Mouse (Mus musculus): ENCODE measurements around the gene Slc17a7. TPM values are rescaled to one million over a fixed set of nuclear protein-coding genes. Genes with fewer than 3 reads are reported as not detected.

The Slc17a7 gene
- polyA plus RNA-seq, 1 experiment: 0.09 TPM

DNA sequence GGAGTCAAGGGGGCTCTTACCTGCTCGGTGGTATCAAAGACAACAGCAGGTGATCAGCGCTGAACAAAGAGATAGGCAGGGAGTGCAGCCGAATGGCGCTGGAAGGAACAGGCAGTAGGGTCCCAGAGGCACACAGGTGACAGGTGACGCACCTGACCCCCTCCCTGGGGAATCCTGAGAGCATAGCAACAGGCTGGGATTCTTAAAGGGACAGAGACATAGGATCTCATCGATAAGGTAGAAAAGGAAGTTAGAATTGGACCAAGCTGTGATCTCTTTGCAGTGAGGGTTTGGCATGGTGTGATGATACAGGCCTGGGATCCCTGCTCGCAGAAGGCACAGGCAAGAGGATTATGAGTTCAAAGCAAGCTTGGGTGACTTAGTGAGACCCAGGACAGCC lies 15.7 kb downstream of the Slc17a7 start, which contains the start of gene Gfy:
Gfy (minus strand) TSS at position 101 of the 400 bp plus-strand sequence.
- no peak for TF ChIP-seq GATA1 (IDR thresholded peaks at IDR 0.05; ENCODE audit: low read length)

DNA sequence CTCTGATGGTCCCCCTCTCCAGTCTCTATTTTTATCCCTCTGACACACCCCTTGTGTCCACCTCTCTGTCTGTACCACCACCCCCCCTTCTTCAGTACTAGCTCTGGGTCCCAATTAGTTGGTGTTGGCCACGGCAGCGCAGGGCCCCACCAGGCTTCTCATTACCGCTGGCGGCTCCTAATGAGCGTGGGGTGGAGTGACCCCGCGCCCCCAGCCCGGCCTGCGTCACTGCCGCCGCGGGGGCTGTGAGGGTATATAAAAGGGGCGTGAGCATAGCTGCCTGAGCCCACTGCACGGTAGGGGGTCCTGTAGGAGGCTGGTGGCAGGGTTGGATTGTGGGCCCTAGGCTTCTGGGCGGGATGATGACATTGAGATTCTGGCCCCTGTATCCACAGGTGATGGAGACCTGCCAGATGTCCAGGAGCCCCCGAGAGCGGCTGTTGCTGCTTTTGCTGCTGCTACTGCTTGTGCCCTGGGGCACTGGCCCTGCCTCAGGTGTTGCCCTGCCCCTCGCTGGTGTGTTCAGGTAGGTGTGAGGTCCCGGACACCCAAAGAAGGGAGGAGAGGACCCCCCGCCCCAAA lies 17.2 kb downstream of the Slc17a7 start, which contains the start of gene Pth2:
Pth2 (plus strand) TSS at position 100 of the 582 bp plus-strand sequence.
- no peak for TF ChIP-seq GATA1 (IDR thresholded peaks at IDR 0.05; ENCODE audit: low read length)

DNA sequence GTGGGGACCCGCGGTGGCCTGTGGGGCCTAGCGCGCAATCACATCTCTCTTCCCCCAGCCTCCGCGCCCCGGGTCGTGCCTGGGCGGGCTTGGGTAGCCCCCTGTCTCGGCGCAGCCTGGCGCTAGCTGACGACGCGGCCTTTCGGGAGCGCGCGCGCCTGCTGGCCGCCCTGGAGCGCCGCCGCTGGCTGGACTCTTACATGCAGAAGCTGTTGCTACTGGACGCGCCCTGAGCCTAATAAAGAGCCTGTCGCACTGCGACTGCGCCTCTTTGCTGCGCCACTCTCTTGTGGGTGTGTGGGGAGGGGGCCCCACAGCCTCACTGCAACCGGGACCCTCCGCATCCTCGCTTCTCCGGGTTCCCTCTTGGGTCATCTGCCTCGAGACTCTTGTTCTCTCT lies 17.8 kb downstream of the Slc17a7 start:
- no peak for TF ChIP-seq GATA1 (IDR thresholded peaks at IDR 0.05; ENCODE audit: low read length)

DNA sequence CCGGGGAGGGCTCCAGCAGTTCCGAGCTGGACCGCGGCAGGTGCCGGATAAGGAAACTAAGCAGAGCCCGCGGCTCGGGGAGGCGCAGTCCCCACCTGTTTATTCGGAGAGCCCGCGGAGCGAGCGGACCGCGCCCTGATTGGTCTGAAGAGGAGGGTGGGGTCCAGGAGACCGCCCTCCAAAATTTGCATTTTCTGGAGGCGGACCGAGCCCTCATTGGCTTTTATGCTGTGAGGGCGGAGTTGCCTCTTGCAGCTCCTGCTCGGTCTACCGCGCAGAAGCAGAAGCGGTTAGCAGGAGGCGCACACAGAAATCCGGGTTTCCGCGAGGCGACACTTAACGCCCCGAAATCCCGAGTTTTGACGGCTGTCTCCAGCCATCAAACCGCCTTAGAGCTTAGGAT lies 18.5 kb downstream of the Slc17a7 start:
- TF ChIP-seq GATA1 (IDR thresholded peaks at IDR 0.05; ENCODE audit: low read length): no peak

DNA sequence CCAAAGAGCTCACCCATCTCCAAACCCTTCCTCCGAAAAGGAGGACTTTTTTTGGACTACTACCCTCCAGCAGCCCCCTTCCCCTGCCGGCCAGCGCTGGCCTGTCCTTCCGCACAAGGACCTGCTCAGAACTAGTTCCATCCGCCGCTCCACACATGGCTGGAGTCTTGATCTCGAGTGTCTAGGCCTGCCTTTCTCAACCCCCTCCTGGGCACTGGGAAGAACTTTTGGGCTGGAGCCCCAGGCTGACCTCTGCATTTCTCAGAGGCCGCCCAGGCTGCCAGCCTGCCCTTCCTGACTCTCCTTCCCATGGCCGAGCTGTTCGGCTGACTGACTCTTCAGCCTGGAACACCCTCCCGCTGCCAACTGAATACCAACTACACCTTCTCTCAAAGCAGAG lies 18.9 kb downstream of the Slc17a7 start:
- TF ChIP-seq GATA1 (IDR thresholded peaks at IDR 0.05; ENCODE audit: low read length): no peak

DNA sequence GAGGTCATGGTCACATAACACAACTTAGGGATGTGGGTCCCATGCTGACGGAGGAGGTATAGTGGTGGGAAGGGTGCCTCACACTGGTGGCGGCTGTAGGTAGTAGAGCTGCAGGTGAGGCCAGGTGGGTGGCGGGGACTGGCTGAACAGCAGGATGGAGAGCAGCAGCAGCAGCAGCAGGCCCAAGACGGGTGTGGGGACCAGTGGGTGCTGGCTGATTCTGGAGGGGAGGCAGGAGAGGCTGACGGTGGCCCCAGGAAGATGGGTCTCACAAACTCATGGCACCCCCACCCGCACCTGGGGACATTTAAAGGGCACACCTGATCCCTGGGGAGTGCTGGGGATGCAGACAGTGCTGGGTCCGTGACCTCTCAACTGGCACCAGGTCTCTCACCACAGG lies 19.9 kb downstream of the Slc17a7 start:
- TF ChIP-seq GATA1 (IDR thresholded peaks at IDR 0.05; ENCODE audit: low read length): no peak

DNA sequence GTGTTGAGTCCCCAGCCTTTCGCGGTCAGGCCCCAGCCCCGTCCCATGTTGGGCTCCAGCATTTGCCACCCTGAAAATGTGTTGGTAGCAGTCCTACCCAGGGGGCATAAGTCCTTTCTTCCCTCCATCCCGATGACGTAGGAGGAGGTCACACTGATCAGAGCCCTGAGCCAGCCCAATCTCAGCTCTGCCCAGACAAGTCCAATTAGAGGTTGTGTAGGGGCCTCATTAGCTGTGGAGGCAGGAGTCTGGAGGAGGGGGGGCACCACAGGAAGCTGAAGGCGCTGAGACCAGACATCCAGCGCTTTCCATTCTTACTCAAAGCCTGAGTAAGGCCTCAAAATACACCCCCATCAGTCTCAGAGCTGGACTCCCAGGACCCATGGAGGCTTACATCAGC lies 22.2 kb downstream of the Slc17a7 start:
- no peak for TF ChIP-seq GATA1 (IDR thresholded peaks at IDR 0.05; ENCODE audit: low read length)

DNA sequence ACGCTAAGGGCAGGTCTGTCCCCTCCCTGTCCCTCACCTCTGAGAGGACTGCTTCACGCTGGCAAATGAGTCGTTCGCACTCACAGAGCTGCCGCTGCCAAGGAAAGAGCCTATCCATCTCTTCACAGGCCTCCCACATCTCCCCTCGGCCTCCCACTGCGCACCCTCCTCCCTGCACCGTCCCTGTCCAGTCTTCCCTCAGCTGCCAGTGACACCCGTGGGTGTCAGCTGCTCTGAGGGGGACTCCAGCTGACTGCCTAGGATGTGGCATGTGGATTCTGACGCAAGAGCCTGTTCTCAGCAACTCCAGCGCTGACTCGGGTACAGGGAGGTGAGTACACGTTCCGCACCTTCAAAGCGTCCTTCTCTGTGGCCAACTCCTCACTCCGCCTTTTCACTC lies 25.9 kb downstream of the Slc17a7 start:
- no peak for TF ChIP-seq GATA1 (IDR thresholded peaks at IDR 0.05; ENCODE audit: low read length)

DNA sequence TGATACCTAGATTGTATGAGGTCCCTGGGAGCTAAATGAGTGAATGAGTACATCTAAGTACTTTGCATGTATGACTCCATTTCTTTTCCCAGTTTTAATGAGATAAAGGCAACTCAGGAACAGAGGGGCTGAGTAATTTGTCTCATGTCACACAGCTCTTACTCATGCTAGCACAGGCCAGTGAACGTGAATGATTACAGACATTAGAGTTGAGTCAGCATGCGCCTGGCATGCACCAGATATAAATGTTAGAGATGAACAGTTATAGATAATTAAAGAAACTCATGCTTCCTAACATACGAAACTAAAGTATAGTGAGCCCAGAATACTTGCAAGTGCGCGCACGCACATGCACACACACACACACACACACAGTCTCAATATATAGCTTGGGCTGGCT lies 26.4 kb downstream of the Slc17a7 start:
- no peak for TF ChIP-seq GATA1 (IDR thresholded peaks at IDR 0.05; ENCODE audit: low read length)

DNA sequence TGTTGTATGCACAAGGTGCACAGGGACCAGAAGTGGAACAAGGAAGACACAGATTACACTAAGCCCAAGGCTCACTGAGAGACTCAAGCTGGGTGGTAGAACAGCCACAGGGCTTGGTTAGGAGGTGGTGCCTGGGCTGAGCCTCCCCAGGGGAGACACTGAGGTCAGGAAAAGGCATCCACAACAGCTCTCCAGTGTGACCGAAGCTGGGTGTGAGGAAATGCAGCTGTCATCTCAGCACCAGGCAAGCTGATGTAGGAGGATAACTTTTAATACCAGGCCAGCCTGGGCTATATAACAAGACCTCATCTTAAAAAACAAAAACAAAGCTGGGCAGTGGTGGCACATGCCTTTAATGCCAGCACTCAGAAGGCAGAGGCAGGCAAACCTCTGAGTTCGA lies 27.4 kb downstream of the Slc17a7 start:
- TF ChIP-seq GATA1 (IDR thresholded peaks at IDR 0.05; ENCODE audit: low read length): no peak

DNA sequence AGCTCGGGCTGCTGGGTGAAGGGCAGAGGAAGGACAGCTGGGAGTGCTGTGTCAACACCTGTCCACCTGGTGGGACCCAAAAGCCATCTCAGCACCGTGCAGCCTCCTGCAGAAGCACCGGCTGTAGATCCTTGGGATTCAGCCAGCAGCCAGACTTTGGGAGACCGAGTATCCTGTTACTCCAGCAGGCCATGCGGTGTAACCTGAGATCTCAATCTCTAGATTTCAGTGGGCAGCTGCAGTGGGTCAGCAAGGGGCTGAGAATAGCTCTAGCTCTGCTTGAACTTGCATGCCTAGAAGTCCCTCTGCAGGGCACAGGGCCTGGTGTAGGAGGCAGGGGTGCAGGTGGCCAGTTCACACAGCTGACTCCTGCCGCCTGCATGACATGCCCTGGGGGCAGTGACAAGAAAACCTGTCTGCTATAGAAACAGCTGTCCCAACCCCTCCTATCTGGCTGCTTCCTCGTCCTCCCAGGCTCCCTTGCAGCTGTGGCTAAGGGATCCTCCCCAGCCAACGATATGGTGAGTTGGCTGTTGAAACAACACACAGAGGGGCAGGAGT lies 28.1 kb downstream of the Slc17a7 start:
- no peak for TF ChIP-seq GATA1 (IDR thresholded peaks at IDR 0.05; ENCODE audit: low read length)

DNA sequence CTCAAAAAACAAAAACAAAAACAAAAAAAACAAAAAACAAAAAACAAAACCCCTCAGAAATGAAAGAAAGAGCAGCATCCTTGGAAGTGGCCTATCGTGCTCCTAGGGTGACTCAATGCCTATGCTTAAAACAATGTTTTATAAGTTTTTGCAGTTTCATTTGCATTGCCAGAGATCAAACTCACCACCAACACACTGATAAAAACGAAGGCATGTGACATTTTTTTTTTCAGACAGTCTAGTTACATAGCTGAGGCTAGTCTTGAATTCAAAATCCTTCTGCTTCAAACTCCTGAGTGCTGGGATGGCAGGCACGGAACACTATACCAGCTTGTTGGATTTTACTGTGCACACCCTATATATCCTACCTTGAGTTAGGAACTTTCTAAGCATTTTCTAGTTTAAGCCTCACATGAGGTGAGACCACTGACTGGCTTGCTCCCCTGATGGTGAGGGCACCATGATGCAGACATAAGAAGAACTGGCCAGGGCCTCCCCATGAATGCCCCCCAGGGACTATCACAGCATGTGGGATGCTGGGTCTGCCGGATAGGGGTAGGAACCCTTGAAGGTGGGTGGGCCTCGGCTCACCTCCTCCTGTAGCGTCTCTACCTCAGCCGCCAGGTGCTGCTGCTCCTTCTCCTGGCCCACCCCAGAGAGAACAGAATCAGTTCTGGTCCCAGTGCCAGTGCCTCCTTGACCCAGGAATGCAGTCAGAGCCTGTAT lies 29.0 kb downstream of the Slc17a7 start:
- TF ChIP-seq GATA1 (IDR thresholded peaks at IDR 0.05; ENCODE audit: low read length): no peak

DNA sequence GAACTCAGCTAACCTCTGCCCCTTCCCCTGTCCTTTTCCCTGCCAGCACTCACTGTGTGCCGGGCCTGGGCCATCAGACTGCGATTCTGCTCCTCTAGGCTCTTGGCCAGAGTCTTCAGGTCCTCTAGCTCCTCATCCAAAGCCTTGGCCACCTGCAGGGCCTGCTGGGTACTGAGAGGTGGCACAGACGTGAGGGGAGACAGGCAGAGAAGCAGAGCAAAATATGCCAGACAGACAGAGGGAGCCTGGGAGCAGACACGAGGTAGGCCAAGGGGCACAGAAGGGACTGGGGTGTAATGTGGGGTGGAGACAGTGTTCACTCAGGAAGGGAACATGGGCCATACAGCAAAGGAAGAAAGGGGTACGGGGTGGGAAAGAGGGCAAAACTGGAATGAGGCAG lies 29.7 kb downstream of the Slc17a7 start:
- no peak for TF ChIP-seq GATA1 (IDR thresholded peaks at IDR 0.05; ENCODE audit: low read length)

DNA sequence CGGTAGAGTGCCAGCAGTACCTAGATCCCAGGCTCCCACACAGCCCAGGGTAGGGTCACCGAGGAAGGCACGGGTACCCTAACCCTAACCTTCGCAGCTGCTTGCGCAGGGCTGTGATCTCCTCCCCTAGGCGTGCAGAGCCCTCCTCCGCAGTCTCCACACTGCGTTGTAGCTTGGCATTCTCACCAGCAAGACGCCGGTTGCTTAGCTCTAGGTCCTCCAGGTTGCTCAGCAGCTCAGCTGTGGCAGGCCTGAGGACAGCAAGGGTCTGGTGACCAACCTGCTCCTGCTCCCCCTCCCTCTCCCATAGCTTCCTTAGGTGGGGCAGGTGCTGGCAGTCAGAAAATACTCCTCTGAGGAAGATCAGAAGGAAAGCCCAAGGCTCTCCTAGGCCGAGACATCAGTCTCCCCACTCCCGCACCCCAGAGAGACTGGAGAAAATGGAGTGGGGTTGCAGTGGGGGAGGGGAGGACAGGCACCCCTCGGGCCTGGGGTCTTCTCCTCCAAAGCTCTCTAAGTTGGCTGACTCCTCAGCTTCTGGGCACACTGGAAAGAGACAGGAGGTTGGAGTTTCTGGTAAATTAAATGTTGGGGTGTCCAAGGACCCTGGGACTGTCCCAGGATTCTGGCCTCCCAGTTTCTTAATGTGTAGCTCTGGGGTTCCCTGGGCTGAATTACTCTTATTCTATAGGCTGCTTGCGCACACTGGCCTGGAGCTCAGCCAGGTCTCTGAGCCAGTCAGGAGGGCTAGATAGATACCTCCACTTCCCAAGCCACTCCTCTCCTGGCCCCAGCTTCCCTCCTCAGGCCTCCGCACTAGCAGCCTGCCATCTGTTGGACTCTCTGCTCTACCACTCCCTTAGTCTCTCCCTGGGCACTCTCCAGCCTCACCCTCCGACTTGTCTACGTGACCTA lies 30.4 kb downstream of the Slc17a7 start:
- TF ChIP-seq GATA1 (IDR thresholded peaks at IDR 0.05; ENCODE audit: low read length): no peak

DNA sequence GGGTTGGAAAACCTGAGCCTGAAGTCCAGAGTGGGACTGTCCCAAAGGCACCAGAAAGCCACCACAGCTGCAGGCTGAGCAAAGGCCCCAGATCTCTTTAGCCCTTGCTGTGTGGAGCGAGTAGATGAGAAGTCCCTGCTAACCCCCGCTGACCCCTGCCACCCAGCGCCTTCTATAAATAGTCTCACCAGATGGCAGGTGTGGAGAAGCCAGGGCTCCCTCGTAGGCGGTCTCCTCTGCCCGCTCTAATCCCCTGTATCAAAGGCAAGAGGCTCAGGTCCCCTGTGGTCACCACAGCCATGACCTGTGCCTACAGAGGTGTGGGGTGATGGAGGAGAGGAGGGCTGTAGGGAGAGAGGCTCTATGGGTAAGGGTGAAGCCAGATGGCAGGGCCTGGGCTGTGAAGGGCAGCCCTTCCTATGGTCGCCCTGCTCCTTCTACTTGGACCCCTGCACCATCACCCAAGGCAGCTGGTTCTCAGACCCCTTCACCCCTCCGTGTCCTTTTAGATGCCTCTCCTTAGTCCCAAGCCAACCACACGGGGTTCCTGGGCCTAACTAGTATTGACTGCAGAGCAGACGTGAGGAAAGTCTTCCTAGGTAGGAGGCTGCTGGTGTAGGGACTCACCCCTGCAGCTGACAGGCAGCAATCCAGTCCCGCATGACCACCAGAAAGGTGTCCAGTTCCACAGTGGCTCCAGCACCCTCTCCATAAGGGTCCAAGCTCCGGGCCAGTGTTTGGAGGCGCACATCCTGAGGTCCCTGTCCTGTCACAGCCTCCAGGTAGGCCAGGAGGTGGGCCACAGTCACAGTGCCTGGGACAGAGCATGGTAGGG lies 31.8 kb downstream of the Slc17a7 start:
- no peak for TF ChIP-seq GATA1 (IDR thresholded peaks at IDR 0.05; ENCODE audit: low read length)

All from G1E-ER4 (cell line).